ENCODE assay signal across 23 mouse cellular contexts in genomic region chr17:8636691-8637090, GRCm38 (mm10).
DNase-seq lines count a peak whose midpoint lies in the region; ATAC-seq and TF ChIP-seq lines count a peak whose summit lies in the region.
"Had no signal": no experiment of that assay in that cellular context is flagged by ENCODE, and none has a peak within 500 bp of the region (broad histone marks: within the 10 kb centered on the region; RNA-seq: fewer than 3 reads in every experiment).

No protein-coding gene starts in this region.

- 0 out of 2 replicates have a peak, but pooled peaks cover 4% of the 10 kb centered on the region for H3K4me1 ChIP-seq in kidney, postnatal 0 days (replicated peaks; ENCODE audit: insufficient read depth, low read length)
- H3K4me1 ChIP-seq in midbrain, embryonic 11.5 days (ENCODE audit: control insufficient read depth, insufficient read depth, low read length) = peaks cover 4% of the 10 kb centered on the region
- 0 out of 2 replicates have a peak, but pooled peaks cover 4% of the 10 kb centered on the region for H3K4me1 ChIP-seq in midbrain, embryonic 15.5 days
- H3K4me1 ChIP-seq in stomach, postnatal 0 days (replicated peaks; ENCODE audit: control insufficient read depth, insufficient read depth) = no peaks in the 10 kb centered on the region
- H3K4me1 ChIP-seq: forebrain, embryonic 15.5 days had no signal

- H3K36me3 ChIP-seq in kidney, postnatal 0 days (ENCODE audit: insufficient read depth, low read length) = no peaks in the 10 kb centered on the region
- H3K36me3 ChIP-seq in midbrain, embryonic 11.5 days (ENCODE audit: control insufficient read depth, insufficient read depth, low read length) = no peaks in the 10 kb centered on the region
- no peaks in the 10 kb centered on the region for H3K36me3 ChIP-seq in midbrain, embryonic 15.5 days (replicated peaks)
- H3K36me3 ChIP-seq in stomach, postnatal 0 days (ENCODE audit: control insufficient read depth, insufficient read depth, low read length) = no peaks in the 10 kb centered on the region
- H3K36me3 ChIP-seq: embryonic facial prominence, embryonic 10.5 days; embryonic facial prominence, embryonic 13.5 days; forebrain, embryonic 12.5 days; forebrain, embryonic 15.5 days; hindbrain, embryonic 12.5 days; hindbrain, embryonic 15.5 days had no signal

- DNase-seq in kidney, postnatal 0 days (ENCODE audit: low spot score) = no peak
- no peak for DNase-seq in kidney, postnatal 4 days
- DNase-seq in midbrain, embryonic 11.5 days (ENCODE audit: low spot score, missing footprints) = peak; percentile 62
- peak; percentile 9 for DNase-seq in stomach, postnatal 0 days (ENCODE audit: low spot score)
- DNase-seq in urinary bladder, postnatal 36 days (ENCODE audit: low spot score in 2 of 2) = no peak
- DNase-seq: adrenal gland, adult 2 months; adrenal gland, postnatal 14 days; cerebellum, adult 11-12 months; cerebellum, adult 8-10 months; cerebellum, postnatal 10 days; embryo, embryonic 11 days; gastrocnemius, postnatal 25 days; heart, adult 2 months had no signal

- H3K27ac ChIP-seq in kidney, postnatal 0 days = no peak overlapping the region
- H3K27ac ChIP-seq in midbrain, embryonic 11.5 days (ENCODE audit: low read depth, low read length) = no peak overlapping the region
- H3K27ac ChIP-seq in midbrain, embryonic 15.5 days = no peak overlapping the region
- no peak overlapping the region for H3K27ac ChIP-seq in stomach, postnatal 0 days (replicated peaks)
- H3K27ac ChIP-seq: embryonic facial prominence, embryonic 10.5 days; embryonic facial prominence, embryonic 13.5 days; forebrain, embryonic 12.5 days; forebrain, embryonic 15.5 days; heart, adult 2 months; hindbrain, embryonic 12.5 days; hindbrain, embryonic 15.5 days had no signal

- TF ChIP-seq CTCF in kidney, postnatal 0 days (IDR thresholded peaks at IDR 0.05; ENCODE audit: low read depth) = no peak
- TF ChIP-seq CTCF in stomach, postnatal 0 days (IDR thresholded peaks at IDR 0.05; ENCODE audit: low read depth) = no peak

- 35% methylated on average over 11 of the region's 11 CpGs for WGBS in kidney, postnatal 0 days
- 80% methylated on average over 11 of the region's 11 CpGs for WGBS in midbrain, embryonic 11.5 days
- WGBS in midbrain, embryonic 15.5 days = 78% methylated on average over 11 of the region's 11 CpGs
- WGBS in stomach, postnatal 0 days = 56% methylated on average over 11 of the region's 11 CpGs

- H3K4me3 ChIP-seq in kidney, postnatal 0 days (replicated peaks; ENCODE audit: low read depth, low read length) = no peak overlapping the region
- H3K4me3 ChIP-seq in midbrain, embryonic 11.5 days (ENCODE audit: low read depth, low read length) = no peak overlapping the region
- no peak overlapping the region for H3K4me3 ChIP-seq in midbrain, embryonic 15.5 days
- no peak overlapping the region for H3K4me3 ChIP-seq in stomach, postnatal 0 days (ENCODE audit: low read depth, low read length)
- H3K4me3 ChIP-seq: embryonic facial prominence, embryonic 10.5 days; embryonic facial prominence, embryonic 13.5 days; erythroblast, embryonic 14.5 days; forebrain, embryonic 12.5 days; forebrain, embryonic 15.5 days; heart, adult 2 months; hindbrain, embryonic 12.5 days; hindbrain, embryonic 15.5 days had no signal

- H3K27me3 ChIP-seq in kidney, postnatal 0 days (ENCODE audit: insufficient read depth, low read length) = no peaks in the 10 kb centered on the region
- H3K27me3 ChIP-seq in midbrain, embryonic 11.5 days (ENCODE audit: control insufficient read depth, insufficient read depth, low read length) = no peaks in the 10 kb centered on the region
- H3K27me3 ChIP-seq in midbrain, embryonic 15.5 days (replicated peaks) = no peaks in the 10 kb centered on the region
- no peaks in the 10 kb centered on the region for H3K27me3 ChIP-seq in stomach, postnatal 0 days (ENCODE audit: control insufficient read depth, insufficient read depth, low read length)
- H3K27me3 ChIP-seq: embryonic facial prominence, embryonic 13.5 days; forebrain, embryonic 12.5 days; forebrain, embryonic 15.5 days; hindbrain, embryonic 12.5 days; hindbrain, embryonic 15.5 days had no signal

- peak overlapping the region; percentile 6; the same call in 1 of the 2 replicates for H3K4me2 ChIP-seq in kidney, postnatal 0 days (ENCODE audit: low read length)
- H3K4me2 ChIP-seq in midbrain, embryonic 11.5 days = no peak overlapping the region
- H3K4me2 ChIP-seq in midbrain, embryonic 15.5 days = no peak overlapping the region
- H3K4me2 ChIP-seq in stomach, postnatal 0 days (replicated peaks; ENCODE audit: low read depth) = no peak overlapping the region
- H3K4me2 ChIP-seq: embryonic facial prominence, embryonic 13.5 days; forebrain, embryonic 12.5 days; forebrain, embryonic 15.5 days; heart, embryonic 11.5 days; hindbrain, embryonic 12.5 days; hindbrain, embryonic 15.5 days had no signal

- H3K9me3 ChIP-seq in kidney, postnatal 0 days (replicated peaks; ENCODE audit: low read length) = no peaks in the 10 kb centered on the region
- H3K9me3 ChIP-seq in midbrain, embryonic 11.5 days (ENCODE audit: control insufficient read depth, low read length) = no peaks in the 10 kb centered on the region
- no peaks in the 10 kb centered on the region for H3K9me3 ChIP-seq in midbrain, embryonic 15.5 days
- no peaks in the 10 kb centered on the region for H3K9me3 ChIP-seq in stomach, postnatal 0 days (ENCODE audit: control insufficient read depth, low read length)
- H3K9me3 ChIP-seq: embryonic facial prominence, embryonic 10.5 days; embryonic facial prominence, embryonic 13.5 days; forebrain, embryonic 12.5 days; forebrain, embryonic 15.5 days; hindbrain, embryonic 12.5 days; hindbrain, embryonic 15.5 days had no signal

- H3K9ac ChIP-seq in kidney, postnatal 0 days (ENCODE audit: low read depth, low read length) = no peak overlapping the region
- no peak overlapping the region for H3K9ac ChIP-seq in midbrain, embryonic 11.5 days (ENCODE audit: low read length)
- H3K9ac ChIP-seq in midbrain, embryonic 15.5 days = no peak overlapping the region
- H3K9ac ChIP-seq in stomach, postnatal 0 days (ENCODE audit: low read length) = no peak overlapping the region
- H3K9ac ChIP-seq: embryonic facial prominence, embryonic 13.5 days; forebrain, embryonic 12.5 days; forebrain, embryonic 15.5 days; hindbrain, embryonic 12.5 days; hindbrain, embryonic 15.5 days had no signal

- TF ChIP-seq EP300 in stomach, postnatal 0 days (optimal IDR thresholded peaks at IDR 0.05) = no peak

- no peak for ATAC-seq in kidney, postnatal 0 days (replicated peaks; ENCODE audit: low FRiP score, low read depth)
- no peak for ATAC-seq in midbrain, embryonic 11.5 days (ENCODE audit: low FRiP score)
- no peak for ATAC-seq in midbrain, embryonic 15.5 days (replicated peaks)
- ATAC-seq in stomach, postnatal 0 days (ENCODE audit: low FRiP score, low TSS enrichment) = no peak
- ATAC-seq: CD4-positive, CD25-positive, alpha-beta regulatory T cell, adult 4 months; forebrain, embryonic 15.5 days had no signal

Comparison
In these comparisons a context has a peak if more than half of its experiments do, and no peak if none do; other contexts are left out.
1. DNase-seq: peak in midbrain, embryonic 11.5 days (single experiment) and stomach, postnatal 0 days (single experiment); none in kidney, postnatal 0 days (single experiment), kidney, postnatal 4 days (0 of 2) and urinary bladder, postnatal 36 days (0 of 2).